Mouse (Mus musculus): ENCODE measurements around the gene Gna13. TPM values are rescaled to one million over a fixed set of nuclear protein-coding genes. Genes with fewer than 3 reads are reported as not detected.

The Gna13 gene
- polyA plus RNA-seq, 1 experiment from 2014 or later: 28.3 TPM

Other genes with a start within 250 kb of the Gna13 start
- 0.19 and 0.20 TPM in 2 replicates for gene E030025P04Rik, start 218.5 kb upstream of the Gna13 start, polyA plus RNA-seq (2015; fragmentation: Nextera tagmentation; extraction: Ambion mirVana)
- gene Rgs9, start 64.7 kb upstream of the Gna13 start, polyA plus RNA-seq (2015; fragmentation: Nextera tagmentation; extraction: Ambion mirVana): 1.5 and 2.2 TPM in 2 replicates
- not detected in 2 replicates for gene 9930022D16Rik, start 51.1 kb downstream of the Gna13 start, polyA plus RNA-seq (2015; fragmentation: Nextera tagmentation; extraction: Ambion mirVana)
- 40.4 and 44.0 TPM in 2 replicates for gene Amz2, start 63.1 kb downstream of the Gna13 start, polyA plus RNA-seq (2015; fragmentation: Nextera tagmentation; extraction: Ambion mirVana)
- 4.0 and 4.7 TPM in 2 replicates for gene Arsg, start 110.5 kb downstream of the Gna13 start, polyA plus RNA-seq (2015; fragmentation: Nextera tagmentation; extraction: Ambion mirVana)
- 3.8 and 4.0 TPM in 2 replicates for gene Slc16a6, start 110.8 kb downstream of the Gna13 start, polyA plus RNA-seq (2015; fragmentation: Nextera tagmentation; extraction: Ambion mirVana)
- gene Wipi1, start 249.1 kb downstream of the Gna13 start, polyA plus RNA-seq (2015; fragmentation: Nextera tagmentation; extraction: Ambion mirVana): 44.2 and 46.4 TPM in 2 replicates